In genomic region chr16:35309634-35310033, GRCm38 (mm10) we compare ENCODE assay signal across 9 mouse cellular contexts.
"Had no signal": no experiment of that assay in that cellular context is flagged by ENCODE, and none has a peak within 500 bp of the region (broad histone marks: within the 10 kb centered on the region; RNA-seq: fewer than 3 reads in every experiment).

No protein-coding gene starts in this region.

- H3K9ac ChIP-seq: limb, embryonic 15.5 days; liver, embryonic 14.5 days; midbrain, embryonic 12.5 days; stomach, embryonic 15.5 days had no signal

- H3K9me3 ChIP-seq: limb, embryonic 15.5 days; midbrain, embryonic 12.5 days; stomach, embryonic 15.5 days had no signal

- H3K4me3 ChIP-seq: limb, embryonic 15.5 days; midbrain, embryonic 12.5 days; stomach, embryonic 15.5 days had no signal

- ATAC-seq: hindbrain, postnatal 0 days; intestine, embryonic 16.5 days had no signal

- DNase-seq: lung, adult 18-20 months; right cerebral cortex, postnatal 14 days; thymus, postnatal 4 days had no signal

- H3K4me2 ChIP-seq: limb, embryonic 15.5 days; midbrain, embryonic 12.5 days; stomach, embryonic 15.5 days had no signal

- H3K27me3 ChIP-seq: limb, embryonic 15.5 days; midbrain, embryonic 12.5 days; stomach, embryonic 15.5 days had no signal

- H3K27ac ChIP-seq: hindbrain, postnatal 0 days; limb, embryonic 15.5 days; liver, embryonic 14.5 days; midbrain, embryonic 12.5 days; stomach, embryonic 15.5 days had no signal

- H3K4me1 ChIP-seq: limb, embryonic 15.5 days; stomach, embryonic 15.5 days had no signal
